Mouse (Mus musculus) megakaryocyte, embryonic 14.5 days (primary cell): ENCODE measurements around the gene Myadml2.

Experiments used
- FLI1 ChIP-seq: IDR thresholded peaks from 2 replicates; pipeline ENCODE4 v1.6.1; 2012; ENCODE audit warnings: low read length, inconsistent platforms, mixed read lengths
- GATA1 ChIP-seq: IDR thresholded peaks from 3 replicates; pipeline ENCODE4 v1.6.1; 2012; ENCODE audit warnings: mixed read lengths, low read length, inconsistent platforms, borderline replicate concordance

GRCm38 (mm10) chr11:120651872-120652271, 3.9 kb upstream of the Myadml2 start:
- TF ChIP-seq GATA1: no peak
- TF ChIP-seq FLI1: no peak
